Mouse (Mus musculus) forebrain, embryonic 13.5 days (tissue): ENCODE results near the gene Olfr1348. TPM values are rescaled to one million over a fixed set of nuclear protein-coding genes. Genes with fewer than 3 reads are reported as not detected.
"Not testable (repeated sequence)": the region's sequence is repeated elsewhere in the genome, so short reads cannot be mapped to it uniquely, and the experiment has no call there.

ENCODE experiments used
- ATAC-seq: fragments of 200-750 bp; cut with Nextera tagmentation; 2 replicates; pipeline ENCODE4 v1.8.0; 2017
- H3K27ac ChIP-seq: fragments of 300-500 bp; sonication (generic); 2 replicates; pipeline ENCODE4 v1.5.1; 2015; ENCODE audit warnings: inconsistent platforms, mild to moderate bottlenecking, moderate library complexity
- H3K27me3 ChIP-seq: fragments of 300-500 bp; sonication (generic); 2 replicates; pipeline ENCODE4 v1.6.1; 2015; ENCODE audit warnings: mild to moderate bottlenecking, inconsistent platforms
- H3K36me3 ChIP-seq: fragments of 300-500 bp; sonication (generic); 2 replicates; pipeline ENCODE4 v1.6.1; 2015; ENCODE audit warnings: mild to moderate bottlenecking, inconsistent platforms; ENCODE audit not compliant: poor library complexity, severe bottlenecking
- H3K4me1 ChIP-seq: fragments of 300-500 bp; sonication (generic); 2 replicates; pipeline ENCODE4 v1.6.1; 2015; ENCODE audit warnings: inconsistent platforms
- H3K4me2 ChIP-seq: fragments of 300-500 bp; sonication (generic); 2 replicates; pipeline ENCODE4 v1.6.1; 2015; ENCODE audit warnings: inconsistent platforms, mild to moderate bottlenecking, moderate library complexity
- H3K4me3 ChIP-seq: fragments of 300-500 bp; sonication (generic); 2 replicates; pipeline ENCODE4 v1.5.1; 2015; ENCODE audit warnings: mild to moderate bottlenecking, inconsistent platforms
- H3K9ac ChIP-seq: fragments of 300-500 bp; sonication (generic); 2 replicates; pipeline ENCODE4 v1.6.1; 2015; ENCODE audit warnings: mild to moderate bottlenecking, inconsistent platforms
- H3K9me3 ChIP-seq: fragments of 300-500 bp; sonication (generic); replicated peaks from 2 replicates; pipeline ENCODE4 v1.6.1; 2016; ENCODE audit warnings: inconsistent platforms
- WGBS: fragments of 180-500 bp; shearing (Covaris S2); methylation state at CpG from one replicate; pipeline ENCODE4 v1.1.7; 2015; 5-methylcytosine and 5-hydroxymethylcytosine counted together
- polyA plus RNA-seq: library from polyadenylated mRNA; unstranded; fragments of >200 nt; fragmentation: Nextera tagmentation; extraction: Ambion mirVana; gene quantifications from 2 replicates; pipeline ENCODE4 v1.2.1, GENCODE M21; 2015

The Olfr1348 gene
- polyA plus RNA-seq = not detected in 2 replicates

- Histone ChIP-seq H3K4me3 (no peak within 1 kb of the TSS), H3K4me1 (no peaks in the 10 kb centered on the region), H3K4me2 (no peak within 1 kb of the TSS), H3K27ac (no peak within 1 kb of the TSS), H3K9ac (no peak within 1 kb of the TSS), H3K9me3 (peaks cover 6% of the 10 kb centered on the region), H3K36me3 (no peaks in the 10 kb centered on the region), H3K27me3 (no peaks in the 10 kb centered on the region)
- 87% methylated on average over 1 of the region's 1 CpGs for WGBS
- no peak for ATAC-seq
These were observed at the start of gene Olfr1348 for GRCm38 (mm10) chr7:6508648-6509047. Gene Olfr1348 (minus strand): TSS chr7:6508748.

GRCm38 (mm10) chr7:6526141-6526540 lies 17.6 kb upstream of the Olfr1348 start:
- Histone ChIP-seq H3K4me1 (no peaks in the 10 kb centered on the region), H3K9ac (no peak overlapping the region), H3K9me3 (peaks cover 25% of the 10 kb centered on the region), H3K27ac (no peak overlapping the region), H3K4me3 (no peak overlapping the region), H3K36me3 (no peaks in the 10 kb centered on the region), H3K4me2 (no peak overlapping the region), H3K27me3 (no peaks in the 10 kb centered on the region)
- ATAC-seq = no peak
- WGBS = 66% methylated on average over 5 of the region's 5 CpGs

GRCm38 (mm10) chr7:6525001-6525400 lies 16.5 kb upstream of the Olfr1348 start:
- ATAC-seq = no peak
- 64% methylated on average over 3 of the region's 3 CpGs for WGBS
- Histone ChIP-seq H3K9ac (no peak overlapping the region), H3K4me3 (no peak overlapping the region), H3K4me2 (no peak overlapping the region), H3K4me1 (no peaks in the 10 kb centered on the region), H3K36me3 (no peaks in the 10 kb centered on the region), H3K9me3 (peaks cover 29% of the 10 kb centered on the region), H3K27me3 (no peaks in the 10 kb centered on the region), H3K27ac (no peak overlapping the region)

GRCm38 (mm10) chr7:6522850-6523249 lies 14.3 kb upstream of the Olfr1348 start, which contains the start of gene Olfr1349:
Gene Olfr1349 (minus strand): TSS chr7:6522950.
- 88% methylated on average over 5 of the region's 5 CpGs for WGBS

DNA sequence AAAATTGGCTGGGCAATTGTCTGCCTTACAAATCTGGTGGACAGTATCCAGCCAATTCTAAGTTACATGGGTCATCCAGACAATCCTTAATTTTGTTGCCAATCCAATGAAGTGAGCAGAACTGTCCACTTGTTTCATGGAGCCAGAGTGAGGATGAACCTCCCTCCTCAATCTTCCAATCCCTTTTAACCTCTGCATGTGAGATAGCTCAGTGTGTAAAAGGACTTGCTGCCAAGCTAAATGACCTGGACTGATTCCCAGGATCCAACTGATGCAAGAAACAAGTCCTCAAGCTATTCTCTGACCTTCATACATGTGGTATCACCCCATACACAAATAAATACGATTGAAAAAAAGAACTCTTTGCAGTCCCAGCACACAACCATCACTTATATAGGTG lies 13.1 kb upstream of the Olfr1348 start:
- no peak for ATAC-seq
- Histone ChIP-seq H3K4me2 (no peak overlapping the region), H3K36me3 (no peaks in the 10 kb centered on the region), H3K9ac (no peak overlapping the region), H3K27me3 (no peaks in the 10 kb centered on the region), H3K4me3 (no peak overlapping the region), H3K9me3 (peaks cover 31% of the 10 kb centered on the region), H3K4me1 (no peaks in the 10 kb centered on the region), H3K27ac (no peak overlapping the region)
- WGBS = 35% methylated on average over 1 of the region's 1 CpGs

More at GRCm38 (mm10) chr7:6522850-6523249, 14.3 kb upstream of the Olfr1348 start, which contains the start of gene Olfr1349:
- Histone ChIP-seq H3K4me3 (no peak within 1 kb of the TSS), H3K4me2 (no peak within 1 kb of the TSS), H3K36me3 (no peaks in the 10 kb centered on the region), H3K9me3 (peaks cover 31% of the 10 kb centered on the region), H3K9ac (no peak within 1 kb of the TSS), H3K27me3 (no peaks in the 10 kb centered on the region), H3K27ac (no peak within 1 kb of the TSS), H3K4me1 (no peaks in the 10 kb centered on the region)
- no peak for ATAC-seq

GRCm38 (mm10) chr7:6499655-6500054 lies 8.9 kb downstream of the Olfr1348 start, which contains the start of gene Olfr1347:
Gene Olfr1347 (minus strand): TSS chr7:6499755.
- ATAC-seq = no peak
- Histone ChIP-seq H3K27ac (no peak within 1 kb of the TSS), H3K4me2 (no peak within 1 kb of the TSS), H3K27me3 (no peaks in the 10 kb centered on the region), H3K36me3 (no peaks in the 10 kb centered on the region), H3K9me3 (peaks cover 2% of the 10 kb centered on the region; the same call in 1 of the 2 replicates), H3K9ac (no peak within 1 kb of the TSS), H3K4me3 (no peak within 1 kb of the TSS), H3K4me1 (no peaks in the 10 kb centered on the region)
- 43% methylated on average over 1 of the region's 1 CpGs for WGBS

- no peak within 1 kb of the TSS for H3K4me2 ChIP-seq
- no peaks in the 10 kb centered on the region for H3K27me3 ChIP-seq
- no peak for ATAC-seq
- H3K36me3 ChIP-seq = no peaks in the 10 kb centered on the region
- WGBS = 31% methylated on average over 2 of the region's 2 CpGs
- no peak within 1 kb of the TSS for H3K4me3 ChIP-seq
- H3K27ac ChIP-seq = no peak within 1 kb of the TSS
- peaks cover 4% of the 10 kb centered on the region; the same call in 1 of the 2 replicates for H3K9me3 ChIP-seq
- H3K9ac ChIP-seq = no peak within 1 kb of the TSS
- H3K4me1 ChIP-seq = no peaks in the 10 kb centered on the region
These were observed 21.7 kb downstream of the Olfr1348 start, which contains the start of gene Olfr5 for GRCm38 (mm10) chr7:6486841-6487240. Gene Olfr5 (minus strand): TSS chr7:6486941.

DNA sequence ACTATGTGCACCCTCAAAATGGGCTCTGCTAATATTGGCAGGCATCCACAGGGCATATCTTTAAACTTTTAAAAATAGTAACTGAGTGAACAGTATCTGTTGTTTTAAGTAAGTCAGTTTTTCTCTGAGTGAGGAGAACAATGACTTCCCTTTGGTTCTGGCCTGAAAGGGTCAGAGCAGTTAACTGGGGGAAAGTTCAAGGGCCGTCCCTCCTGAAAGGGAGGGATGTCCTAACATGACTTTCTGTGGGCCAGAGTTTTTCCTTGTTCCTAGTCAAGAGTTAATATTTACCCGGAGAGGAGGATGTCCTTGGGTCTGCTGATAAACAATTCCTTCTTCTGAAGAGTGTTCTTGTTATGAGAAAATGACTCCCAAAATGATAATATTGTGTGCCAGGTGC lies 30.9 kb downstream of the Olfr1348 start:
- H3K9me3 ChIP-seq = peaks cover 15% of the 10 kb centered on the region
- not testable (repeated sequence) for H3K27ac ChIP-seq, H3K4me3 ChIP-seq, ATAC-seq, H3K4me1 ChIP-seq, H3K27me3 ChIP-seq, H3K36me3 ChIP-seq, H3K4me2 ChIP-seq, H3K9ac ChIP-seq
- 83% methylated on average over 2 of the region's 2 CpGs for WGBS

DNA sequence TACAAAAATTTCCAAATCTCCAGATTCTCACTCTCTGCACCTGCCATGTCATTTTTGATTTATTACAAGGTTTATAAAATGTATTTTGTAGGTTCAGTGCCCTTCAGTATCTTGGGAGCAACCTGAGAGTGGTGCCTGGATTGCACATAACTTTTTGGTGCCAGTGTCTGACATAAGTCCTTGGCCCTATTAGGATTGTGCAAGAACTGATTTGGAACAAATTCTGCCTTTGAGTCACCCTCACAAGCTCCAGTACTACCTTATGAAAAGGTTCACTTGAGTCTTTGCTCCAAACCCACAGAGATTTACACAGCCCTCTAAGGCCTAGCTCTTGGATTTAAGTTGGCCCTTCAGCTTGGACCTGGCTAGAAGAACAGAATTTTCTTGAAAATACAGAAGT lies 41.6 kb downstream of the Olfr1348 start, which contains the start of gene Olfr1346:
Olfr1346 (plus strand) TSS at position 151 of the 400 bp plus-strand sequence.
- Histone ChIP-seq H3K36me3 (no peaks in the 10 kb centered on the region), H3K9me3 (no peaks in the 10 kb centered on the region; the same call in 1 of the 2 replicates), H3K4me3 (no peak within 1 kb of the TSS), H3K27ac (no peak within 1 kb of the TSS), H3K4me2 (no peak within 1 kb of the TSS), H3K27me3 (no peaks in the 10 kb centered on the region), H3K9ac (no peak within 1 kb of the TSS), H3K4me1 (no peaks in the 10 kb centered on the region)
- no peak for ATAC-seq

GRCm38 (mm10) chr7:6456399-6456798 lies 52.1 kb downstream of the Olfr1348 start:
- no peaks in the 10 kb centered on the region for H3K27me3 ChIP-seq
- H3K4me3 ChIP-seq = no peak overlapping the region
- H3K27ac ChIP-seq = no peak overlapping the region
- H3K9me3 ChIP-seq = peaks cover 13% of the 10 kb centered on the region; the same call in 1 of the 2 replicates
- H3K9ac ChIP-seq = no peak overlapping the region
- 32% methylated on average over 3 of the region's 3 CpGs for WGBS
- no peaks in the 10 kb centered on the region for H3K36me3 ChIP-seq
- ATAC-seq = no peak
- no peak overlapping the region for H3K4me2 ChIP-seq
- H3K4me1 ChIP-seq = no peaks in the 10 kb centered on the region

- Histone ChIP-seq H3K9me3 (peaks cover 9% of the 10 kb centered on the region; the same call in 1 of the 2 replicates), H3K9ac (no peak within 1 kb of the TSS)
- no peak for ATAC-seq
These were observed 52.7 kb downstream of the Olfr1348 start, which contains the start of gene Olfr1336 for GRCm38 (mm10) chr7:6455868-6456267. Gene Olfr1336 (plus strand): TSS chr7:6456168.

More at GRCm38 (mm10) chr7:6455868-6456267, 52.7 kb downstream of the Olfr1348 start, which contains the start of gene Olfr1336:
- no peaks in the 10 kb centered on the region for H3K36me3 ChIP-seq
- H3K4me2 ChIP-seq = no peak within 1 kb of the TSS
- H3K27ac ChIP-seq = no peak within 1 kb of the TSS
- H3K27me3 ChIP-seq = no peaks in the 10 kb centered on the region
- no peak within 1 kb of the TSS for H3K4me3 ChIP-seq
- no peaks in the 10 kb centered on the region for H3K4me1 ChIP-seq
